Mouse (Mus musculus) cerebellum, postnatal 4 days (tissue): Measurements from ENCODE around the gene Crybb1.

Experiments
- DNase-seq, 2 experiments: peaks; one replicate each; pipeline ENCODE4 v3.0.0; 2022; ENCODE audit warnings: low spot score in 2 of 2, mixed read lengths in 1 of 2

Crybb1 gene

DNA sequence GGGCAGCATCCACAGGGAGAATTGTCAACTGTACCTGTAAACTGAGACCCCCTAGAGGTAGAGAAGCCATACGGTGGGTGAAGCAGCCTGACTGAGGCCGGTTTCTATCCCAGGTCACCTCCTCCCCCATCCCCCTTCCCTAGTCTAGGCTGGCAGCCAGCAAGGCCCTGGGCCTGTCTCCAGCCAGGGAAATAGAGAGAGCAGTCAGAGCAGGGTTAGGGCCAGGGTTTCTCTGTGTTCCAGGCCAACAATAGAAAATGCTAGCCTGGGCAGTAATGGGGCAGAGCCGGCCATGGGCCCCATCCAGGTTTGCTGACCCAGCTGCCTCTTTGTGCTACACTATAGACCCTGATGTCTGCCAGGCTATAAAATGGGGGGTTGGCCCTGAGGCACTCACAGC, at the start of gene Crybb1:
Crybb1 (plus strand) TSS at position 390 of the 400 bp plus-strand sequence.
- DNase-seq, result peak in 1 of 2 experiments; percentile 51

DNA sequence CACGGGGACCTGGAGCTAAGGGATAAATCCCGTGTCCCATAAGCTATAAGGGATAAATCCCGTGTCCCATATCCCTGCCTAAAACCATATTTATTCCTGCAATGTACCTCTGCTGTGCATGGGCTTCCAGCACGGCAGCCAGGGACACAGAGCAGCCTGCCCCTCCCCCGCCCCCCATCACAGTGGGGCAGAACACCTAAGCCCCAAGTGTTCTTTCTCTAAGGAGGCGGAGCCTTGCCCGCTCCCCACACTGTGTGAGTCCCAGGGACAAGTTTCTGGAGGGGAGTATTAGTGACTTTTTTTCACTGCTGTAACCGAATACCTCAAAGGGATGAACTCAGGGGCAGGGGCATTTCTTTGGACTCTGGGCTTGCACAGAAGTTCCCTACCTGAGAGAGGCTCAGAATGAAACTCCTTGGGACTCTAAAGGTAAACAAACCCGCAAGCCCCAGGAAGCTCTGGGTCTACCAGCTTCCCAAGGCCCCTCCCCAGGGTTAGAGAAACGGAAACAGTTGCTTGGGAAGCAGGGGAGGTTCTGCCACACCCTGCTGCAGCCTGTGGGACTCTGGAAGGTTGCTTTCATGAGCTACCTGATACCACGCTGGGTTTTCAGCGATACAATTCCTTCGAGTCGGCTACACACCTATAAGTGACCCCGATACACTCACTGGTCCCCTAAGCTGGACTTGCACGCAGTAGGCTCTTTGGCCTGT, 48.9 kb upstream of the Crybb1 start:
- no peak for DNase-seq

DNA sequence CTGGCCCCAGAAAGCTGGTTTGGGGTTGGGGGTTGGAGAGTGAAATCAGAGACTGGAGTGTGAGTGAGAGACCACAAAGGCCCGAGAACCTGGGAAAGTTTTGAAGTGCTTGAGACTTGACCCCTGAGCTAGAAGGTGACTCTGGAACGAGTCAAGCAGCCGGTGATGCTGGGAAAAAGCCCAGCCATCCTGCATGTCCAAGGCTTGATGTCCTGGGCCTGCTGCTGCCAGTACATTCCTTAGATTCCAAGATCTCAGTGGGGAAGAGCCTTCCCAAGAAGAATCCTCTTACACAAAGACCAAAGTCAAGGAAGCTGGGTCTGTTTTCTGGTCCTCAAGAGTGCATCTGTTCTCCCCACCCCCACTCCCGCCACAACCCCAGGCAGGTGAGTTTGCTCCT, 47.3 kb upstream of the Crybb1 start:
- DNase-seq, result no peak

GRCm38 (mm10) chr5:112210104-112210503, 45.5 kb upstream of the Crybb1 start:
- DNase-seq, result peak; percentile 71 to 79

DNA sequence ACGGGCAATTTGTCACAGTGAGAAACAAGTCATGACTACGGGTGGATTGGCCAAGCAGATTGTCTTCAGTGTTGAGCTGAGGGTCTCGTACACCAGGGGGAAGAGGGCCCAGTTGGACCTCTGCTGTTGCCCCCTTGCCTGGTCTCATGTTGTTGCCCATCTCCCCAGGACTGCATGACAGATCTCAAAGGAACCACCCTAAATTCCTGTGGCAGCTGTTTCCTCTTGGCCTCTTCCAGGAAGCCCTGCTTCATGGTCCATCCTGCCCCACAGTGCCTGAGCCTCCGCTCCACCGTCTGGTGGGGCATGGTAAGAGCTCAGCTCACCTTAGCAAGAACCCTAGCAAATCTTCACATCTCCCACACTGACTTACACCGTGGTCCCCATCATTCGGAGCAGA, 43.7 kb upstream of the Crybb1 start:
- DNase-seq, result no peak

DNA sequence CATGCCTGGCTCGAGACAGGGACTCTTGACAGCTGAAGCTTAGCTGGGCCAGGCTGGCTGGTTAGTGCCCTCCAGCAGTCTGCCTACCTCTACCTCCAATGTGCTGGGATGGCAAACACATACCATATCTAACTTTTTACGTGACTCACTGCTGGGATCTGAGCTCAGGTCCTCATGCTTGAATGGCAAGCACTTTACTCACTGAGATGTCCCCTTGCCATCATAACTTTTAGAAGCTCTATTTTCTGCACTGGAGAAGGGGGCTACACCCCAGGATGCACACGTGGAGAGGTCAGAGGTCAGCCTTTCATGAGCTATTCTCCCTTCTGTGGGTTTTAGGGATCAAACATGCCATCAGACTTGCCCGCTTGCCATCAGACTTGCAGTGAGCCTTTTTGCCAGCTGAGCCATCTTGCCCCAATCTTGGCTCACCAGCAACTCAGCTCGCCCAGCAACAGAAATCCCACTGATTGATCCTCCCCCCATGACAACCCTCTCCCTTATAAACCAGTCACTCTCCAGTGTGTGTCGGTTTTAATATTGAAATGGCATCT, 42.8 kb upstream of the Crybb1 start:
- DNase-seq, result no peak

DNA sequence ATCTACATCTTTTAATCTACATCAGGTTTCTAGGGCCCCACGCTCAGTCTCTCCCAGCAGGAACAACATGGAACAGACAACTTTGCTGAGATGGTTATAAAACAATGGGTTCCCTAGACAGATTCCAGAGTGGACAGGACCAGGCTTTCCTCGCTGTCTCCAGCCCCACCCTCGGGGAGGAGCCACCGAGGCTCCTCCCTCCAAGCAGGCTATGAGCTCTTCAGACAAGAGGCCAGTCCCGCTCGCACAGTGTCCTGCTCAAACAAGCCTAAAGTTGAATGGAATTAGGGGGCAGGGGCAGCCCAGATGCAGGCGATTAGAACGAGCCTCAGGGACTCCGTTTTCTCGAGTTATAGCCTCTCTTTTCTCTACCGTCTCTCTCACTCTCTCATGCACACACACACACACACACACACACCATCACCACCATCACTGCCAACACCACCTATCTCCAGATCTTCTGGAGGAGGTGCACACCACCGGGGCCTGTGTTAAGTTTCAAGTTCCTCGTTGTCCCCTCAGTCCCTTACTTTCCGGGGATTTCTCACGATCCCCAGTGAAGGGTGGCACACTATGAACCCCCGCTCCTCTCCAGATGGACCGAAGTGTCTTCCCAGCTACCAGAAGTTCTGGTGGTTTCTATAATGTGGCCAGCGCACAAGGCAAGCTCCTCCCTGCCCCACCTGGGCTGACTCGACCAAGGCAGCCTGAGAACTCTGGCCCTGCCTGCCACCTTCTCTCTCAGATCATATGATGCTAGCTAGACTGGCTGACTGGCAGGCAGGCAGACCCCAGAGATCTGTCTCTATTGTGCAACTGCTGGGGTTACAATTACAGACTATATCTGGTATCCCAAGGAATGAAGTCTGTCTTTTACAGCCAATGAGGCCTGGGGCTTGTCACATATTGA, 42.0 kb upstream of the Crybb1 start:
- DNase-seq, result peak in 1 of 2 experiments; percentile 47

- peak; percentile 69 to 84 for DNase-seq
Measured at GRCm38 (mm10) chr5:112214419-112214818, 41.2 kb upstream of the Crybb1 start.

DNA sequence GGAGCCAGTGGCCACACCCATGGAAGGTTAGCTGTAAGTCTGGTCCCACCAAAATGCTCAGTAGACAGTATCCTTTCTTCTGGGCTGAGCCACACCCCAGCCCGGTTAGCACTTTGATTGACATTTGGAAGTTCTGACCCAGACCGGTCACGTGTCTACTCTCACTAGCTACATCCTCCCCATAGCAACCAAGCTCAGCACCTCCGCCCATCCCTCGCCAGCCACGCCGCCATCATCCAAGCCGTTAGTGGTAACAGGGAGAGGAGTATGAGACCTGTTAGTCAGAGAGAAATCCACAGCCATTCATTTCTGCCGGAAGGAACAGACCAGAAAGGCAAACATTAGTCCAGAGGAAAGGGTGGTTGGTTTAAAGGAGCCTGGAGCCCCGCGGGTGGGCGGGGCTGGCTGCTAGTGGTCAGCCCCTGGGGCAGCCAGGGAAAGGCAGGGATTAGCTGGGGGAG, 40.3 kb upstream of the Crybb1 start:
- peak in 1 of 2 experiments; percentile 33 for DNase-seq

- DNase-seq, result no peak
Measured at GRCm38 (mm10) chr5:112215801-112216251, 39.8 kb upstream of the Crybb1 start.

- no peak for DNase-seq
Measured at GRCm38 (mm10) chr5:112216335-112216734, 39.3 kb upstream of the Crybb1 start.

GRCm38 (mm10) chr5:112217031-112217430, 38.6 kb upstream of the Crybb1 start:
- DNase-seq, result no peak

- DNase-seq, result no peak
Measured at GRCm38 (mm10) chr5:112218679-112219078, 36.9 kb upstream of the Crybb1 start.

GRCm38 (mm10) chr5:112219398-112219797, 36.2 kb upstream of the Crybb1 start:
- DNase-seq, result no peak

- no peak for DNase-seq
Measured at GRCm38 (mm10) chr5:112220203-112220602, 35.4 kb upstream of the Crybb1 start.

DNA sequence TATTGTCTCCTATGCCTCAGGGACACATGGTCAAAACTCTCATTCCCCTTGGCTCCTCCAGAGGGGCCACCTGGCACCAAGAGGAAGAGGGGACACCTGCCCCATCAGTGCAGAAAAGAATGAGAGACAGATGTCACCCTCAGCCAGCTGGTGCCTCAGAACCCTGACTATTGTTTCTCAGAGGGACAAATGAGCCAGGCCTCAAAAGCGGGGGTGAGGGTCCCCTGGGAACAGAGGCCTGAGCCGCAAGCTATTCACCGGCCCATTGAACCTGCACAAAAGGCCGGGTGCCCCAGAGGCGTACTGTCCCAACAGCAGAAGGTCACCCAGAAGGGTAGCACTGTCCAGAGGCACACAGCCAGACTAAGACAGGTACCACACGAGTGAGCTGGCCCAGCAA, 30.0 kb upstream of the Crybb1 start:
- no peak for DNase-seq

DNA sequence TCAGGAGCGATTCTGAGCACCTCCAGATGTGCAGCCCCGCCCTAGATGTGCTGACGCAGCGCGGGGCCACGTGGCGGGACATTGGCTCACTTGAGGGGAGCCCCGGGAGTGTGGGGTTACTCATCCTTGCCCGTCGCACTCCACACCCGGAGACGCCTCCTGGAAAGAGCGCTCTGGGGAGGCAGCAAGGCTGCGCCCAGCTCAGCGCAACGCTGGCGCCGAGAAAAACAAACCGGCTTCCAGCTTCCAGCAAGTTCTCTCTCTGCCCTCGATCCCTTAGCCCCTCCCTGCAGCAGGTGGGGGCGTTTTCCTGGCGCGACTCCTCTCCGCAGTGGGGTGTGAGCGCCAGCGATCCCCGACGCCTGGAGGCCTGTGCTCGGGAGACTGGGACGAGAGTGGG, 28.3 kb upstream of the Crybb1 start:
- no peak for DNase-seq

- no peak for DNase-seq
Measured at GRCm38 (mm10) chr5:112227898-112228239, 27.7 kb upstream of the Crybb1 start.

DNA sequence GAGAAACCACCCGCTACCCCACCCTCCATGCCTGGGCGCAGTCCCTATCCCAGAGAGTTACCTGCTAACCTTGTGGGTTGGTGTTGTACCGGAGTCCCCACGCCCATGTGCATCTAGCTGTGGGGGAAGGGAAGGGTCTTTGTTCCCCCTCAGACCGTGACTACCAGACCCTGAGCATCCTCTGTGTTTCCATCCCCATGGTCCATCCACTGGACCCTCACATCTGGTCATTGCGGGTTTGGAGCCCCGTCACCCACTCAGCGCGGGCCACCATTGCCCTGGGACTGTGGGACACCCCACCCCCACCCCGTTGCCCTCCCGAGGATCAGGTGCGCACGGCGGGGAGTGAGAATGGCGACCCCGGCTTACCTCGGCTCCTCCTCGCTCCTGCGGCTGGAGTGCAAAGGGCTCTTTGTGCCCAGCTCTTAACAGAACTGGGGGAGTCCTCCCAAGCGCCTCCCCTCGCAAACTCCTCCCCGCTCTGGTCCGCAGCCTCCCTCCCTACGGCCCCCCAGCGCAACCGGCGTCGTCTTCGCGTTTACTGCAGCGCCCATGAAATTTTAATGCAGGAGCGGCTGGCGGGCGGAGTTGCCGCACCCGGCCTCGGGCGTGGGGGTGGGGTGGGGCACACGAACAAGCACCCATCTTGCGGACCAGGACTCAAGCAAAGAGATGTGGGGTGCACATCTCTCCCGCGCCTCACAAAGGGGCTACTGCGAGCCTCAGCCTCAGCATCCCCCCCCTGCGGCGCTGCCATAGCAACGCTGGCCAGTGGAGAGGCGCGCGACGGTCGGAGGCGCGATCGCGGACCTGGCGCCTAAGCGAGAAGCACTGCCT, 27.2 kb upstream of the Crybb1 start:
- peak; percentile 51 to 78 for DNase-seq

DNA sequence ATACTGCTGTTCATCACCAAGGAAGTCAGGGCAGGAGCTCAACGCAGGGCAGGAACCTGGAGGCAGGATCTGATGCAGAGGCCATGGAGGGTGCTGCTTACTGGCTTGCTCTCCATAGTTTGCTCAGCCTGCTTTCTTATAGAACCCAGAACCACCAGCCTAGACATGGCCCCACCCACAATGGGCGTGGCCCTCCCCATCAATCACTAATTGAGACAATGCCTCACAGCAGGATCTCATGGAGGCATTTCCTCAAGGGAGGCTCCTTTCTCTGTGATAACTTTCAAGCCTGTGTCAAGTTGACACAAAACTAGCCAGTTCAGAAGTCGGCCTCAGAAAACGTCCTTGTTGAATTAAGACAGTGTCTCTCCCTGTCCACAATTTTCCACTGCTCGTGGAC, 19.8 kb upstream of the Crybb1 start:
- no peak for DNase-seq

DNA sequence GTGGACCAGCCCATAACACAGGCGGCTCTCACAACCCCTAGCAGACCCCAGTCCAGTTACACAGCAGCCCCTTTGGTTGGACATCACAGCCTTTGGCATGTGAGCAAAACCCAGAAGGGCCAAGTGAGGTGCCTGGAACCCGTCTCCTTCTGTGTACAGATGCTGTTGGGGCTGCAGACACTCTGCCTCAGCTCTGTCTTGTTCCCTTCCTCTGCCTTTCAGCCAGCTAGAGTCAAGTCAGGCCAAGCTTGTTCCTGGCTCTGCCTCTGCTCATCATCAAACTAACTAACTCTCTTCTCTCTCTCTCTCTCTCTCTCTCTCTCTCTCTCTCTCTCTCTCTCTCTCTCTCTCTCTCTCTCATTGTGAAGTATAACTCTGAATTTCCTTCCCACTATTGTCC, 19.0 kb upstream of the Crybb1 start:
- no peak for DNase-seq

- peak in 1 of 2 experiments; percentile 76 for DNase-seq
Measured at GRCm38 (mm10) chr5:112237439-112237838, 18.2 kb upstream of the Crybb1 start.
